Mouse (Mus musculus): ENCODE results near the gene Zfp239. TPM values are rescaled to one million over a fixed set of nuclear protein-coding genes. Genes with fewer than 3 reads are reported as not detected.

The Zfp239 gene
- polyA plus RNA-seq, 1 experiment from 2014 or later = 5.1 TPM

- 74% methylated on average over 9 of the region's 9 CpGs for WGBS
Observed at GRCm38 (mm10) chr6:117901510-117902402, 39.9 kb downstream of the Zfp239 start.

DNA sequence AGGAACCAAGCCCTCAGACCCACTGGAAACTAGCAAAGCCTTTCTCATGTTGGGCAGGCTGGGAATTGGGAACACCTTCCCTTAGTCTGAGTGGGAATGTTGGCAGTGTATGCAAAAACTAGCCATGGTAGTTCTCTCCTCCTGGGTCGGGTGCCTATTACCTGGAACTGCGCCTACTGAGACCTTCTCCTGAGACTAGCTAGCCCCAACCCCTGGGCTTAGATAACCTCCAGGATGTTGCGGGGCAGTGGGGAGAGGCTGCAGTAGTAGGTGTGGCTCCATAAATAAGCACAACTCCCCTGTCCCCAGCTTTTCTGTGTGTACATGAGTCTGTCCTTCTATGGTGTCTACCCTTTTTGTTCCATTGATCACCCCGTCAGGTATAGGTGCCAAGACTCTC, 40.7 kb downstream of the Zfp239 start:
- Histone ChIP-seq H3K36me3 (no peaks in the 10 kb centered on the region), H3K9ac (no peak overlapping the region), H3K4me2 (replicated peaks) (no peak overlapping the region), H3K9me3 (no peaks in the 10 kb centered on the region), H3K27ac (no peak overlapping the region), H3K4me1 (replicated peaks) (peaks cover 3% of the 10 kb centered on the region; the same call in 1 of the 2 replicates), H3K4me3 (replicated peaks) (no peak overlapping the region), H3K27me3 (replicated peaks) (no peaks in the 10 kb centered on the region)
- ATAC-seq = no peak
- 82% methylated on average over 4 of the region's 4 CpGs for WGBS

More at GRCm38 (mm10) chr6:117901510-117902402, 39.9 kb downstream of the Zfp239 start:
- Histone ChIP-seq H3K27me3 (replicated peaks) (no peaks in the 10 kb centered on the region), H3K27ac (no peak overlapping the region), H3K9ac (no peak overlapping the region), H3K9me3 (no peaks in the 10 kb centered on the region), H3K4me2 (replicated peaks) (no peak overlapping the region), H3K36me3 (no peaks in the 10 kb centered on the region), H3K4me1 (replicated peaks) (peaks cover 3% of the 10 kb centered on the region; the same call in 1 of the 2 replicates), H3K4me3 (replicated peaks) (no peak overlapping the region)
- ATAC-seq = no peak

- 86% methylated on average over 3 of the region's 3 CpGs for WGBS
- Histone ChIP-seq H3K4me2 (replicated peaks) (no peak overlapping the region), H3K36me3 (no peaks in the 10 kb centered on the region), H3K9ac (no peak overlapping the region), H3K27ac (no peak overlapping the region), H3K4me1 (replicated peaks) (peaks cover 7% of the 10 kb centered on the region; the same call in 1 of the 2 replicates), H3K9me3 (no peaks in the 10 kb centered on the region), H3K4me3 (replicated peaks) (no peak overlapping the region), H3K27me3 (replicated peaks) (no peaks in the 10 kb centered on the region)
- no peak for ATAC-seq
Observed at GRCm38 (mm10) chr6:117903836-117904235, 41.9 kb downstream of the Zfp239 start.

GRCm38 (mm10) chr6:117905260-117905930, 43.5 kb downstream of the Zfp239 start:
- 14% methylated on average over 4 of the region's 4 CpGs for WGBS
- H3K4me3 ChIP-seq (replicated peaks) = peak overlapping the region; percentile 97
- H3K9me3 ChIP-seq = no peaks in the 10 kb centered on the region
- peak overlapping the region; percentile 47 for H3K4me2 ChIP-seq (replicated peaks)
- H3K27ac ChIP-seq = peak overlapping the region; percentile 80; the same call in 1 of the 2 replicates
- no peaks in the 10 kb centered on the region for H3K27me3 ChIP-seq (replicated peaks)
- ATAC-seq = no peak
- H3K36me3 ChIP-seq = no peaks in the 10 kb centered on the region
- H3K9ac ChIP-seq = peak overlapping the region; percentile 2; the same call in 1 of the 2 replicates
- H3K4me1 ChIP-seq (replicated peaks) = peaks cover 17% of the 10 kb centered on the region

DNA sequence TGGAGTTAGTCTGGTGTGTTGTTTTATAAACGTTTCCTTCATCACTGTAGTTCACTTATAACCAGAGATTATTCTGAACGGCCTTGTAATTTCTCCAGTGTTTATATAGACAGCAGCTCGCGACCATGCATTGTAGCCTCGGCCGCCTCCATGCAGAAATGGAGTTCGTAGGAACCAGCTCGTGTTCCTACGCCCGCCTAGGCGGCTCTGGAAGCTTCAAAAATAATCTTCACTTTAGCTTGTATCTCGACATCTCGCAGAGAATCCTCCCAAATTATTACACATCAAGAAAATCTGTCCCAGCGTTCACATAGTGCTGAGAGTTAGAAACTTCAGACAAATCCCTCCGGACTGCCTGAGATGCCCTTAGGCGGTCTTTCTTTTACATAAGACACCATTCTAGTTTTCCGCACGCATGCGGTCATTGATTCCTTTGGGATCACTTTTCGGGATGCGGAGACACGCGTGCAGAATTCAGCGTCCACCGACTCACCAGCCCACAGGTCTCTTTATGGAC, 44.2 kb downstream of the Zfp239 start:
- Histone ChIP-seq H3K4me1 (replicated peaks) (peaks cover 21% of the 10 kb centered on the region), H3K9ac (peak overlapping the region; percentile 51), H3K27me3 (replicated peaks) (no peaks in the 10 kb centered on the region), H3K4me2 (replicated peaks) (peak overlapping the region; percentile 47), H3K36me3 (no peaks in the 10 kb centered on the region), H3K9me3 (no peaks in the 10 kb centered on the region), H3K4me3 (replicated peaks) (peak overlapping the region; percentile 97), H3K27ac (peak overlapping the region; percentile 80)
- ATAC-seq = peak; percentile 29
- under 1% methylated on average over 25 of the region's 25 CpGs for WGBS

DNA sequence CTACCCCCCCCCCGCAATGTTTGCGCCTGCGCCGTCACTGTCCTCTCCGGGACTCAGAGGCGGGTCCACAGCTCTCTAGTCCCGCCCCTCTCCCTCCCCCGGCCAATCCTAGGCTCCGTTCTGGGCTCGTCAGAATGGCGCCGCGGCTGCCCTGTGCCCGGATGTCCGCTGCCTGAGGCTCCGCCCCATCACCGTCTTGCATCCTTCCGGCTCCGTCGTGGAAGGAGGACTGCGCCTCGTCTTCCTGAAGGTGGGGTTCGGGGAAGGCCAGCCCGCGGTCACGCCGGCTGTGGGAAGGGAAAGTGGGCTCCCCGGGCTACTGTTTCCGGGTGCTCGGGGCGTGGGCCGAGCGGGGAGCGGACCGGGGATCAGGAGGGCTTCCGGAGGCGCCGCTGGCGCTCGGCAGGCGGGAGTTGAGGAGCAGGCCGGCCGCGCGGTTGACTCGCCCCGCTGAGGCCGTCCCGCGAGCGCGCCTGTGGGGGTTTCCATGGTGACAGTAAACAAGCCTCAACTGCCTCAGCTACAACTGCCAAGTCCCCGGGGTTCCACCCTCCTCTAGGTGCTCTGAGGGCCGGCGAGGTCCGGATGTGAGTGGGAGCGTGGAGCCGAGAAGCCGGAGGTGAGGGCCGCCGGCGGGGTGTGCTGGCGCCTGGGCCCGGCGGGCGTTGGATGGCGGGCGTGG, 44.8 kb downstream of the Zfp239 start:
- Histone ChIP-seq H3K9ac (peak overlapping the region; percentile 96), H3K27ac (peak overlapping the region; percentile 94), H3K4me3 (replicated peaks) (peak overlapping the region; percentile 97), H3K4me1 (replicated peaks) (peaks cover 21% of the 10 kb centered on the region), H3K9me3 (no peaks in the 10 kb centered on the region), H3K4me2 (replicated peaks) (peak overlapping the region; percentile 62), H3K36me3 (no peaks in the 10 kb centered on the region), H3K27me3 (replicated peaks) (no peaks in the 10 kb centered on the region)
- ATAC-seq = peak; percentile 94
- under 1% methylated on average over 59 of the region's 68 CpGs for WGBS

- Histone ChIP-seq H3K27ac (peak overlapping the region; percentile 94), H3K4me1 (replicated peaks) (peaks cover 21% of the 10 kb centered on the region), H3K36me3 (no peaks in the 10 kb centered on the region), H3K4me2 (replicated peaks) (peak overlapping the region; percentile 62), H3K9ac (peak overlapping the region; percentile 96), H3K4me3 (replicated peaks) (peak overlapping the region; percentile 97), H3K9me3 (no peaks in the 10 kb centered on the region), H3K27me3 (replicated peaks) (no peaks in the 10 kb centered on the region)
- under 1% methylated on average over 74 of the region's 77 CpGs for WGBS
- ATAC-seq = peak; percentile 83
Observed at GRCm38 (mm10) chr6:117907301-117907978, 45.5 kb downstream of the Zfp239 start.

- peak overlapping the region; percentile 96 for H3K9ac ChIP-seq
Observed at GRCm38 (mm10) chr6:117907979-117908355, 46.1 kb downstream of the Zfp239 start.

DNA sequence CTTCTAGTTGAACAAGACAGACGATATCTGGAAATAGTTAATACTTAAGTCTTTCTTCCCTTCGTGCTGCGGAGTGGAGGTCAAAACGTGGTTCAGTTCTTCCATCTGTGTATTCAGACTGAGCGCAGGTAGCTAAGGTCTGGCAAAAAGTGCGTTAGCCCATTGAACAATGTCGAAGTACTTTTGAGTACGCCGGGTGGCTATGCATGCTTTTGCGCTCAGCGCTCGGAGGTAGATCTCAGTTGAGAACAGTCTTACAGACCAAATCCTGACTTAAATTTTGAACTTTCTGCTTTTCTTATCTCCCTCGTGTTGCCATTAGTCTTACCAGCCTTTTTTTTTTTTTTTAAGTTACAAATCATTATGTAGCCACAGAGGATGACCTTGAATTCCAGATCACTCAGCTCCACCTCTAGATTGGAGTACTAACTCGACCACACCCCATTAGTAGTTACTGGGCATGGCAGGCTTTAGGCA, 46.6 kb downstream of the Zfp239 start:
- Histone ChIP-seq H3K27me3 (replicated peaks) (no peaks in the 10 kb centered on the region), H3K4me1 (replicated peaks) (peaks cover 21% of the 10 kb centered on the region), H3K4me3 (replicated peaks) (peak overlapping the region; percentile 97), H3K27ac (peak overlapping the region; percentile 69), H3K9ac (peak overlapping the region; percentile 96), H3K4me2 (replicated peaks) (peak overlapping the region; percentile 62), H3K9me3 (no peaks in the 10 kb centered on the region), H3K36me3 (no peaks in the 10 kb centered on the region)
- ATAC-seq = no peak
- WGBS = under 1% methylated on average over 14 of the region's 14 CpGs

More at GRCm38 (mm10) chr6:117907979-117908355, 46.1 kb downstream of the Zfp239 start:
- ATAC-seq = no peak; the same call in 1 of the 2 replicates
- H3K9me3 ChIP-seq = no peaks in the 10 kb centered on the region
- H3K27ac ChIP-seq = peak overlapping the region; percentile 94
- under 1% methylated on average over 26 of the region's 26 CpGs for WGBS
- no peaks in the 10 kb centered on the region for H3K36me3 ChIP-seq
- H3K4me1 ChIP-seq (replicated peaks) = peaks cover 21% of the 10 kb centered on the region
- peak overlapping the region; percentile 62 for H3K4me2 ChIP-seq (replicated peaks)
- H3K27me3 ChIP-seq (replicated peaks) = no peaks in the 10 kb centered on the region
- H3K4me3 ChIP-seq (replicated peaks) = peak overlapping the region; percentile 97

GRCm38 (mm10) chr6:117910120-117910661, 48.3 kb downstream of the Zfp239 start:
- no peaks in the 10 kb centered on the region for H3K27me3 ChIP-seq (replicated peaks)
- peaks cover 22% of the 10 kb centered on the region for H3K4me1 ChIP-seq (replicated peaks)
- no peaks in the 10 kb centered on the region for H3K9me3 ChIP-seq
- no peak overlapping the region for H3K4me3 ChIP-seq (replicated peaks)
- ATAC-seq = no peak
- no peak overlapping the region for H3K9ac ChIP-seq
- WGBS = 75% methylated on average over 6 of the region's 6 CpGs
- H3K4me2 ChIP-seq (replicated peaks) = peak overlapping the region; percentile 62
- no peaks in the 10 kb centered on the region for H3K36me3 ChIP-seq
- no peak overlapping the region for H3K27ac ChIP-seq

DNA sequence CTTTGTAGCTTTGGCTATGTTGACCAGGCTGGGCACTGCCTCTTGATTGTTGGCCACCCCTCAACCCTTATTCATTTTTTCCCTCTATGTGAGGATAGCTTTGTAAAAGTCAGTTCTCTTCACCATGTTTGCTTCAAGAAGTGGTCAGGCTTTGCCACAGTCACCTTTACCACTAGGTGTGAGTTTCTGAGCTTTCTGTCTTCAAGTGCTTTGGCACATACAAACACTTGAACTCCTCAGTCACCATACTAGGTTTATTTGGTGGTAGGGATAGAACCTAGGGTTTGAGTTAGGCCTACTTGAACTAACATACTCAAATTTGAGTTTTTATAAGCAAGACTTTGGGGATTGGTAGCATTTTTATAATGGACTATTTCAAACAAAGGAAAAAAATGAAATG, 52.6 kb downstream of the Zfp239 start:
- peak overlapping the region; percentile 24; the same call in 1 of the 2 replicates for H3K4me2 ChIP-seq (replicated peaks)
- no peak overlapping the region for H3K27ac ChIP-seq
- H3K4me3 ChIP-seq (replicated peaks) = no peak overlapping the region
- H3K36me3 ChIP-seq = no peaks in the 10 kb centered on the region
- no peaks in the 10 kb centered on the region for H3K9me3 ChIP-seq
- H3K27me3 ChIP-seq (replicated peaks) = no peaks in the 10 kb centered on the region
- H3K4me1 ChIP-seq (replicated peaks) = peaks cover 19% of the 10 kb centered on the region
- ATAC-seq = no peak
- H3K9ac ChIP-seq = no peak overlapping the region

All from intestine, embryonic 15.5 days (tissue).